Mouse (Mus musculus) layer of hippocampus, postnatal 14 days (tissue): ENCODE results near the gene Gm8914. TPM values are rescaled to one million over a fixed set of nuclear protein-coding genes. Genes with fewer than 3 reads are reported as not detected.
"Not testable (repeated sequence)": the region's sequence is repeated elsewhere in the genome, so short reads cannot be mapped to it uniquely, and the experiment has no call there.

Experiments used
- DNase-seq, 2 experiments: peaks; one replicate each; pipeline ENCODE4 v3.0.0; 2021 to 2022; ENCODE audit warnings: low spot score in 2 of 2, mixed read lengths in 1 of 2
- long read RNA-seq, 2 experiments: library from polyadenylated mRNA; stranded (forward); transcript quantifications; one replicate each; pipeline ENCODE4 v2.0.0; 2021
- total RNA-seq, 2 experiments: library from RNA; stranded (reverse); gene quantifications; 2 replicates each; pipeline ENCODE4 v1.2.3; 2021

The Gm8914 gene
- not detected for total RNA-seq
- long read RNA-seq, experiment 1, result 0 reads
- long read RNA-seq, experiment 2, result 0 reads

DNA sequence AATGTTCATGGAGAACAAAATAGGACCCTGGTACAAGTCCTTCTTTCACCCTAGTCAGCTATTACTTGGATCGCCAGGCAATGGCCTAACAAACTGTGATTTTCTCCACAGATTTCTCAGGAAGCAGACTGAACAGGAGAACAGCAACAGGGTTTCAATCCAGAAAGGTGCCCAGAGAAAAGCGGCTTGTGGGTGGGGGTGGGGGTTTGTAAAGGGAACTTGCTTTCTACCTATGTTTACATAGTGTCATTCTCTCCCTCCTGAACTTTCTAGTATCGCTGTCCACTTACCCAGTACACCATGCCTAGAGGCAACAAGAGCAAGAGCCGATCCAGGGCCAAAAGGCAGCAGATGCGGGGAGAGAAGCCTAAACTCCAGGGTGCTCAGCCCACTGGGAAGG, at the start of gene Gm8914:
TSS of gene Gm8914 (plus strand) at position 301 of the 400 bp plus-strand sequence.
- DNase-seq, result not testable (repeated sequence)

Other genes with a start within 250 kb of the Gm8914 start
- gene Mageb2, start 148.4 kb upstream of the Gm8914 start, total RNA-seq, result not detected
- gene Gm5072, start 87.6 kb upstream of the Gm8914 start, total RNA-seq, result not detected
- not detected for gene 1700084M14Rik, start 95.8 kb downstream of the Gm8914 start, total RNA-seq
- not detected for gene Gm14781, start 152.1 kb downstream of the Gm8914 start, total RNA-seq